Mouse (Mus musculus) ovary, postnatal 10 days (tissue): ENCODE results near the gene Nfkbie.
A peak's percentile ranks its signal among the peaks of the same experiment; 100 is the strongest.

Source experiments
- DNase-seq: peaks from one replicate; pipeline ENCODE4 v3.0.0; 2022; ENCODE audit warnings: low spot score

Nfkbie gene

GRCm38 (mm10) chr17:45543115-45543514 is 12.4 kb upstream of the Nfkbie start:
- no peak for DNase-seq

- no peak for DNase-seq
Measured at GRCm38 (mm10) chr17:45544001-45544872, 11.3 kb upstream of the Nfkbie start.

GRCm38 (mm10) chr17:45544873-45545277 is 10.6 kb upstream of the Nfkbie start:
- no peak for DNase-seq

- DNase-seq: no peak
Measured at GRCm38 (mm10) chr17:45545278-45545961, 10.1 kb upstream of the Nfkbie start.

GRCm38 (mm10) chr17:45546941-45547340 is 8.6 kb upstream of the Nfkbie start:
- DNase-seq: no peak

- no peak for DNase-seq
Measured at GRCm38 (mm10) chr17:45547461-45548190, 7.9 kb upstream of the Nfkbie start.

- no peak for DNase-seq
Measured at GRCm38 (mm10) chr17:45548541-45549512, 6.7 kb upstream of the Nfkbie start.

- no peak for DNase-seq
Measured at GRCm38 (mm10) chr17:45549617-45550181, 5.8 kb upstream of the Nfkbie start, which contains the start of gene Tmem151b. Tmem151b (minus strand) TSS chr17:45549677.

- no peak for DNase-seq
Measured at GRCm38 (mm10) chr17:45550253-45550652, 5.2 kb upstream of the Nfkbie start.

- no peak for DNase-seq
Measured at GRCm38 (mm10) chr17:45551249-45551796, 4.2 kb upstream of the Nfkbie start.

GRCm38 (mm10) chr17:45551816-45552451 is 3.6 kb upstream of the Nfkbie start:
- DNase-seq: peak; percentile 50

GRCm38 (mm10) chr17:45553065-45553464 is 2.4 kb upstream of the Nfkbie start:
- DNase-seq: no peak

- DNase-seq: no peak
Measured at GRCm38 (mm10) chr17:45554420-45554819, 1.1 kb upstream of the Nfkbie start.

- DNase-seq: no peak
Measured at GRCm38 (mm10) chr17:45556107-45556489, 595 bp downstream of the Nfkbie start.

- DNase-seq: no peak
Measured at GRCm38 (mm10) chr17:45556514-45557245, 1.2 kb downstream of the Nfkbie start.

- no peak for DNase-seq
Measured at GRCm38 (mm10) chr17:45557246-45557824, 1.8 kb downstream of the Nfkbie start.

GRCm38 (mm10) chr17:45557998-45558862 is 2.7 kb downstream of the Nfkbie start:
- no peak for DNase-seq
